Mouse (Mus musculus): ENCODE results near the gene Lmntd1. TPM values are rescaled to one million over a fixed set of nuclear protein-coding genes. Genes with fewer than 3 reads are reported as not detected.

Lmntd1 gene
- polyA plus RNA-seq, 1 experiment from 2014 or later: 1.1 TPM

GRCm38 (mm10) chr6:145576762-145577161 is 37.4 kb downstream of the Lmntd1 start:
- H3K27ac ChIP-seq (ENCODE audit: low read length): no peak overlapping the region
- WGBS: 88% methylated on average over 4 of the region's 4 CpGs
- no peaks in the 10 kb centered on the region for H3K36me3 ChIP-seq (ENCODE audit: control insufficient read depth, insufficient read depth, low read length)
- no peaks in the 10 kb centered on the region for H3K9me3 ChIP-seq (replicated peaks; ENCODE audit: control insufficient read depth, low read length)
- no peak overlapping the region for H3K4me2 ChIP-seq (ENCODE audit: low read depth, low read length)
- peaks cover 8% of the 10 kb centered on the region for H3K4me1 ChIP-seq (ENCODE audit: control insufficient read depth, insufficient read depth, low read length)
- H3K4me3 ChIP-seq (replicated peaks; ENCODE audit: low read length): no peak overlapping the region
- H3K27me3 ChIP-seq (ENCODE audit: control insufficient read depth, insufficient read depth, low read length): no peaks in the 10 kb centered on the region
- no peak overlapping the region for H3K9ac ChIP-seq (ENCODE audit: low read length)
- ATAC-seq (ENCODE audit: insufficient read depth, low FRiP score): no peak

GRCm38 (mm10) chr6:145573250-145574013 is 40.7 kb downstream of the Lmntd1 start:
- ATAC-seq (ENCODE audit: insufficient read depth, low FRiP score): no peak
- Histone ChIP-seq H3K9me3 (replicated peaks; ENCODE audit: control insufficient read depth, low read length) (no peaks in the 10 kb centered on the region), H3K27ac (ENCODE audit: low read length) (no peak overlapping the region), H3K27me3 (ENCODE audit: control insufficient read depth, insufficient read depth, low read length) (no peaks in the 10 kb centered on the region), H3K9ac (ENCODE audit: low read length) (no peak overlapping the region), H3K4me2 (ENCODE audit: low read depth, low read length) (no peak overlapping the region), H3K36me3 (ENCODE audit: control insufficient read depth, insufficient read depth, low read length) (no peaks in the 10 kb centered on the region), H3K4me3 (replicated peaks; ENCODE audit: low read length) (no peak overlapping the region), H3K4me1 (ENCODE audit: control insufficient read depth, insufficient read depth, low read length) (0 out of 2 replicates have a peak, but pooled peaks cover 3% of the 10 kb centered on the region)
- 78% methylated on average over 6 of the region's 6 CpGs for WGBS

DNA sequence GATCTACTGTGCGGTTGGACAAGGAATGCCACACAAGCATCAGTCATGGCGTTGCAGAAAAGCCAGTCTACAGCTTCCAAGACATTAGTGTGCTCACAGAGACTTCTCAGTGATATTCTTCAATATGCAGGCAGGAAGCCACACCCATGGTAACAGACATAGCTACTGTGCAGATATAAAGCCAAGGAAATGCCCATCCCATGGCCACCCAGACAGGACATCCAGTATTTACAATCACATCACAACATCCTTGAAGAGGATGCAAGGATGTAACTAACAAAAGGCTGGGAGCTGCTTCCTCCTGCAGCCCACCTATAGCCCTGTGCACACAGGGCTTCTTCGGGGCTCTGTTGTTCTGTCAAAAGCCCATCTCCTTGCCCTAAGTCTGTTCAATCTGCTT is 45.4 kb downstream of the Lmntd1 start:
- Histone ChIP-seq H3K9me3 (replicated peaks; ENCODE audit: control insufficient read depth, low read length) (no peaks in the 10 kb centered on the region), H3K36me3 (ENCODE audit: control insufficient read depth, insufficient read depth, low read length) (no peaks in the 10 kb centered on the region), H3K9ac (ENCODE audit: low read length) (no peak overlapping the region), H3K27ac (ENCODE audit: low read length) (no peak overlapping the region), H3K4me2 (ENCODE audit: low read depth, low read length) (no peak overlapping the region), H3K4me3 (replicated peaks; ENCODE audit: low read length) (no peak overlapping the region), H3K27me3 (ENCODE audit: control insufficient read depth, insufficient read depth, low read length) (no peaks in the 10 kb centered on the region), H3K4me1 (ENCODE audit: control insufficient read depth, insufficient read depth, low read length) (peaks cover 9% of the 10 kb centered on the region; the same call in 1 of the 2 replicates)
- ATAC-seq (ENCODE audit: insufficient read depth, low FRiP score): 0 out of 2 replicates have a peak, but pooled peaks have one; percentile 4
- 84% methylated on average over 3 of the region's 3 CpGs for WGBS

DNA sequence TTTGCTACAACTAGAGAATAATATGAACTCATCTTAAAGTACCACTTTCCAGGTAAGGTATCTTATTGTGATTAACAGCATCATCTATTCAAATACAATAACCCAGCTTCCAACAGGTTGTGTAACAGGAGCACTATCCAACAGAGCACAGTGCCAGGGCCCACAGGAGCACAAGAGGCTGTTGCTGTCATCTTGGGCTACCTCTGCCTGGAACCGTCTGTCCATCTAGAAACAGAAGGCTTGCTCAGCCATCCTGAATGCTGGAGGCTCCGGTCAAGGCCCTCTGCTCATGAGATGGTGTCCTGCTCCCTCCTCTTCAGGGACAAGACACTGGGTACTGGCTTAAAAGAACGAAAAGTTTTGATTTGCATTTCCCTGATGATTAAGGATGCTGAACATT is 46.3 kb downstream of the Lmntd1 start:
- Histone ChIP-seq H3K4me2 (ENCODE audit: low read depth, low read length) (no peak overlapping the region), H3K4me1 (ENCODE audit: control insufficient read depth, insufficient read depth, low read length) (peaks cover 9% of the 10 kb centered on the region; the same call in 1 of the 2 replicates), H3K36me3 (ENCODE audit: control insufficient read depth, insufficient read depth, low read length) (no peaks in the 10 kb centered on the region), H3K27ac (ENCODE audit: low read length) (no peak overlapping the region), H3K27me3 (ENCODE audit: control insufficient read depth, insufficient read depth, low read length) (no peaks in the 10 kb centered on the region), H3K9me3 (replicated peaks; ENCODE audit: control insufficient read depth, low read length) (no peaks in the 10 kb centered on the region), H3K4me3 (replicated peaks; ENCODE audit: low read length) (no peak overlapping the region), H3K9ac (ENCODE audit: low read length) (no peak overlapping the region)
- ATAC-seq (ENCODE audit: insufficient read depth, low FRiP score): no peak
- 90% methylated on average over 3 of the region's 3 CpGs for WGBS

- Histone ChIP-seq H3K4me3 (replicated peaks; ENCODE audit: low read length) (no peak overlapping the region), H3K27me3 (ENCODE audit: control insufficient read depth, insufficient read depth, low read length) (no peaks in the 10 kb centered on the region), H3K4me1 (ENCODE audit: control insufficient read depth, insufficient read depth, low read length) (peaks cover 9% of the 10 kb centered on the region; the same call in 1 of the 2 replicates), H3K9ac (ENCODE audit: low read length) (no peak overlapping the region), H3K9me3 (replicated peaks; ENCODE audit: control insufficient read depth, low read length) (no peaks in the 10 kb centered on the region), H3K27ac (ENCODE audit: low read length) (no peak overlapping the region), H3K36me3 (ENCODE audit: control insufficient read depth, insufficient read depth, low read length) (no peaks in the 10 kb centered on the region), H3K4me2 (ENCODE audit: low read depth, low read length) (no peak overlapping the region)
- no peak for ATAC-seq (ENCODE audit: insufficient read depth, low FRiP score)
- WGBS: 58% methylated on average over 8 of the region's 8 CpGs
Measured at GRCm38 (mm10) chr6:145567296-145567695, 46.8 kb downstream of the Lmntd1 start.

GRCm38 (mm10) chr6:145565663-145566062 is 48.5 kb downstream of the Lmntd1 start:
- ATAC-seq (ENCODE audit: insufficient read depth, low FRiP score): no peak
- 89% methylated on average over 5 of the region's 5 CpGs for WGBS
- no peak overlapping the region for H3K9ac ChIP-seq (ENCODE audit: low read length)

GRCm38 (mm10) chr6:145564671-145565070 is 49.4 kb downstream of the Lmntd1 start:
- no peaks in the 10 kb centered on the region for H3K9me3 ChIP-seq (replicated peaks; ENCODE audit: control insufficient read depth, low read length)
- no peak overlapping the region for H3K4me2 ChIP-seq (ENCODE audit: low read depth, low read length)
- no peaks in the 10 kb centered on the region for H3K27me3 ChIP-seq (ENCODE audit: control insufficient read depth, insufficient read depth, low read length)
- no peak overlapping the region for H3K27ac ChIP-seq (ENCODE audit: low read length)
- WGBS: 66% methylated on average over 4 of the region's 4 CpGs
- no peak for ATAC-seq (ENCODE audit: insufficient read depth, low FRiP score)
- peaks cover 9% of the 10 kb centered on the region; the same call in 1 of the 2 replicates for H3K4me1 ChIP-seq (ENCODE audit: control insufficient read depth, insufficient read depth, low read length)
- no peaks in the 10 kb centered on the region for H3K36me3 ChIP-seq (ENCODE audit: control insufficient read depth, insufficient read depth, low read length)
- H3K9ac ChIP-seq (ENCODE audit: low read length): no peak overlapping the region
- no peak overlapping the region for H3K4me3 ChIP-seq (replicated peaks; ENCODE audit: low read length)

More at GRCm38 (mm10) chr6:145565663-145566062, 48.5 kb downstream of the Lmntd1 start:
- no peak overlapping the region for H3K4me2 ChIP-seq (ENCODE audit: low read depth, low read length)
- H3K27me3 ChIP-seq (ENCODE audit: control insufficient read depth, insufficient read depth, low read length): no peaks in the 10 kb centered on the region
- H3K4me3 ChIP-seq (replicated peaks; ENCODE audit: low read length): no peak overlapping the region
- H3K36me3 ChIP-seq (ENCODE audit: control insufficient read depth, insufficient read depth, low read length): no peaks in the 10 kb centered on the region
- H3K27ac ChIP-seq (ENCODE audit: low read length): no peak overlapping the region
- peaks cover 9% of the 10 kb centered on the region; the same call in 1 of the 2 replicates for H3K4me1 ChIP-seq (ENCODE audit: control insufficient read depth, insufficient read depth, low read length)
- H3K9me3 ChIP-seq (replicated peaks; ENCODE audit: control insufficient read depth, low read length): no peaks in the 10 kb centered on the region

GRCm38 (mm10) chr6:145557059-145557992 is 56.8 kb downstream of the Lmntd1 start:
- H3K4me1 ChIP-seq (ENCODE audit: control insufficient read depth, insufficient read depth, low read length): 0 out of 2 replicates have a peak, but pooled peaks cover 4% of the 10 kb centered on the region
- no peaks in the 10 kb centered on the region for H3K9me3 ChIP-seq (replicated peaks; ENCODE audit: control insufficient read depth, low read length)
- H3K4me3 ChIP-seq (replicated peaks; ENCODE audit: low read length): no peak overlapping the region
- no peak overlapping the region for H3K4me2 ChIP-seq (ENCODE audit: low read depth, low read length)
- peak; percentile 33; the same call in 1 of the 2 replicates for ATAC-seq (ENCODE audit: insufficient read depth, low FRiP score)
- no peak overlapping the region for H3K9ac ChIP-seq (ENCODE audit: low read length)
- H3K27me3 ChIP-seq (ENCODE audit: control insufficient read depth, insufficient read depth, low read length): no peaks in the 10 kb centered on the region
- WGBS: 61% methylated on average over 15 of the region's 15 CpGs
- no peak overlapping the region for H3K27ac ChIP-seq (ENCODE audit: low read length)
- no peaks in the 10 kb centered on the region for H3K36me3 ChIP-seq (ENCODE audit: control insufficient read depth, insufficient read depth, low read length)

- ATAC-seq (ENCODE audit: insufficient read depth, low FRiP score): no peak
- Histone ChIP-seq H3K4me2 (ENCODE audit: low read depth, low read length) (no peak overlapping the region), H3K9ac (ENCODE audit: low read length) (no peak overlapping the region), H3K4me1 (ENCODE audit: control insufficient read depth, insufficient read depth, low read length) (0 out of 2 replicates have a peak, but pooled peaks cover 4% of the 10 kb centered on the region), H3K9me3 (replicated peaks; ENCODE audit: control insufficient read depth, low read length) (no peaks in the 10 kb centered on the region), H3K4me3 (replicated peaks; ENCODE audit: low read length) (no peak overlapping the region), H3K36me3 (ENCODE audit: control insufficient read depth, insufficient read depth, low read length) (no peaks in the 10 kb centered on the region), H3K27me3 (ENCODE audit: control insufficient read depth, insufficient read depth, low read length) (no peaks in the 10 kb centered on the region), H3K27ac (ENCODE audit: low read length) (no peak overlapping the region)
- 64% methylated on average over 7 of the region's 7 CpGs for WGBS
Measured at GRCm38 (mm10) chr6:145553226-145553625, 60.9 kb downstream of the Lmntd1 start.

Measured in stomach, embryonic 16.5 days (tissue).